Mouse (Mus musculus) fibroblast of lung, adult 2 months (primary cell): ENCODE results near the gene 2310022B05Rik.

Source experiments
- DNase-seq: peaks from one replicate; pipeline ENCODE4 v3.0.0-alpha.2; 2011; ENCODE audit warnings: low read depth

Gene 2310022B05Rik

DNA sequence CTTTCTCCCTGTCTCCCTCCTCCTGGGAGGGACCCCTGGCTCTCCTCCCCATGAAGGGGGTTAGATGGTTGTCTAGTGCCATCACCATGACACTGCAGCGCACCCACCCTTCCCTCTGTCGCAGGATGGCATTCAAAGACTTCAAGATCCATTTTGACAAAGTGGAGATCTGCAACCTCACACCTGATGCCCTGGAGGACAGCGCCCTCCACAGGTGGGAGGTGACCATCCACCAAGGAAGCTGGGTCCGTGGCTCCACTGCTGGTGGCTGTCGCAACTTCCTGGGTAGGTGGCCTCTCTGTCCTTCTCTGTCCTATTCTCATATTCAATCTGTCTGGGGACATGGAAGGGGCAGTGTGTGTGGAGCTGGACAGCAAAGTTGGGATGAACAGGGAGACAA, 59.1 kb downstream of the 2310022B05Rik start:
- DNase-seq = no peak

DNA sequence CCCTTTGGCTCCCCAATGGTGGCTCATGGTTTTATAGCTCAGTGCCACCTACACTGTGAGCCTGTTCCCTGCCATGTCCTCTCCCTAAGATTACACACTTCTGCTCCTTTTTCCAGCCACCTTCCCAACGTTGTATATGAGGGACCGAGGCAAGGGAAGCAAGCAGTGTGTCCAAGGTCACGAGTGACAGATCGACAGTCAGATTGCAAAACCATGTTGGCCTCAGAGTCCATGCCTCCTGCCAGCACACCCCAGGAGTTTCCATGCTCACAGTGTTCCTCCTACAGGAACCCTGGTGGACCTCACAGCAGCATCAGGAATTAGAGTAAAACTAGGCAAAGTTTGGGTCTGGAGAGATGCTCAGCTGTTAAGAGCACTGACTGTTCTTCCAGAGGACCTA, 73.8 kb downstream of the 2310022B05Rik start:
- no peak for DNase-seq

DNA sequence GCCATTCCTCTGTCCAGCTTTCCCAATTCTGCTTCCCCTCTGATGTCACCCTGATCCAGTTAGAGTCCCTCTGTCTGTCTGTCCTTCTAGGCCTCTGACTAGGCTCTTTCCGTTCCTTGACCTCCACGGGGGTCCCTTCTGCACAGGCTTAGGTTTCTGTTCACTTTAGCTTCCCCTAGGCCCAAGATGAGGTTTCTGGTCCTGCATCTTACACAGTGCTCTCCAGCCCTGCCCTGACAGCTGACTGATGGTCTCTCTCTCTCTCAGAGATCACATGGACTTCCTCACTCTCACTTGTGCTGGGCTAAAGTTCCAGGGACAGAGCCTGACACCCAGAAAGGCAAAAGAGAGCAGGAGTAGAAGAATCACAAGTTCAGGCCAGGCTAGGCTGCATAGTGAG, 76.6 kb downstream of the 2310022B05Rik start:
- no peak for DNase-seq
